Mouse (Mus musculus): ENCODE results near the gene Ice1. TPM values are rescaled to one million over a fixed set of nuclear protein-coding genes. Genes with fewer than 3 reads are reported as not detected.
A peak's percentile ranks its signal among the peaks of the same experiment; 100 is the strongest.

Gene Ice1
- polyA plus RNA-seq, 1 experiment: 35.7 TPM

DNA sequence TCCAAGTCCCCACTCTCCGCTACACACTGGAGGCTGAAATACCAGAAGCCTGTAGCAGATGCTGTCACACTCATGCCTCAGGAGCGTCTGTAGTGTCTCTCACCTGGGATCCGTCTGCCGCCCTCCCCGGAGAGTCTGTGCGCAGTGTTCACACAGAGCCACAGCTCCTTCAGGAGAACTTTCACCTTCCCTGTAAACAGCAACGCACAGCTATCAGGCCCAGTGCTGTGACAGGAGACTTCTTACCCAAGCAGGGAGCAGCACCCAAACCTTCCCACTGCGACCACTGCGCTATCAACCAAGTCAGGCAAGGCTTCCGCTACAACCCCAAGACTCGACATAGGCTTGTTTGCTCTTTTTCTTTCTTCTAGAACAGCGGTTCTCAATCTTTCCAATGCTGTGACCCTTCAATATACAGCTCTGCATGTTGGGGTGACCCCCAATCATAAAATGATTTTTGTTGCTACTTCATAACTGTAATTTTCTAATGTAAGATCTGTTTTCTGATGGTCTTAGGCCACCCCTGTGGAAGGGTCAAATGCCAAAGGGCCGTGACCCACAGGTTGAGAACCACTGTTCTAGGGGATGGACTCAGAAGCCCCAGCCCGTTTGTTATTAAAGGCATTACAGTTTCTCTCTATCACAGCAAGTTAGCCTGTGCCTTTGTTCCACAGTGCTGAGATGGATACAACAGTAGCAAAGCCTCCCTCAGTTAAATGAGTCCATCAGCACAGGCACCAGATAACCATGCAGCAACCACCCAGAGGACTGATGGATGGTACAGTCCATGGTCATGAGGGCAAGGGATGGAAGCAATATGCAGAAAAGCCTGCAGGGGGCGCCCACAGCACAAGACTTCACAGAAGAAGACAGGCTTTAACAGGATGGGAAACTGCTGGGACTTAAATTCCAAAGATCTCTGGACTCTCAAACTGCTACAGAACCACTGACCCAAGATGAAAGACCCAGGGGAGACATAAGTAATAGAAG, 26.7 kb downstream of the Ice1 start:
- TF ChIP-seq POLR2A (IDR thresholded peaks at IDR 0.05; ENCODE audit: control insufficient read depth, extremely low read depth, insufficient read depth, low read length, poor library complexity): no peak
- TF ChIP-seq CTCF (IDR thresholded peaks at IDR 0.05; ENCODE audit: borderline replicate concordance, control insufficient read depth, extremely low read depth, insufficient read depth, low read length, poor library complexity): peak; percentile 26; the same call in 1 of the 2 replicates
- WGBS: 90% methylated on average over 15 of the region's 15 CpGs
- no peak overlapping the region for H3K27ac ChIP-seq (ENCODE audit: control insufficient read depth, insufficient read depth, low read length)
- no peak overlapping the region for H3K4me3 ChIP-seq (ENCODE audit: control insufficient read depth, insufficient read depth, low read length)
- no peaks in the 10 kb centered on the region for H3K4me1 ChIP-seq (replicated peaks; ENCODE audit: control insufficient read depth, insufficient read depth, low read length)
- peaks cover 35% of the 10 kb centered on the region for H3K36me3 ChIP-seq (ENCODE audit: control insufficient read depth, insufficient read depth, low read length)
- DNase-seq: peak; percentile 49
- no peaks in the 10 kb centered on the region for H3K27me3 ChIP-seq (ENCODE audit: control insufficient read depth, insufficient read depth, low read length)

DNA sequence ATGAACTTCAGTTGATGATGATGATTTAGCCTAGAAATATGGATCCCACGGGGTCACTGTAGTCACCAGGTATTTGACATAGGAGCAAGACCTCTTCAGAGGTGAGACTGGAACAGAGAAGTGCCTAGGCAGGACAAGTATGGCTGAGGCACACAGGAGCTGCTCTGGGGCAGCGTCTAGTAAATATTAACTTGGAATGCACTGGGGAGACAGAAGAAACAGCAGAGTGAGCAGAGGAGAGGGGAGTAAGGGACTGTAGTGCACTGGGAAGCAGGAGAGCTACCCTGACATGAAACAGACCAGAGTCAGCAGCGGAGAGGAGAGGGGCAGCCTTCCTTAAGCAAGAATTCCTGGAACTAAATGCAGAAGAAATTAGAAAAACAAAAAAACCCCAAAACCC, 27.8 kb downstream of the Ice1 start:
- WGBS: 98% methylated on average over 3 of the region's 3 CpGs
- Histone ChIP-seq H3K36me3 (ENCODE audit: control insufficient read depth, insufficient read depth, low read length) (peaks cover 38% of the 10 kb centered on the region), H3K4me1 (replicated peaks; ENCODE audit: control insufficient read depth, insufficient read depth, low read length) (no peaks in the 10 kb centered on the region), H3K27me3 (ENCODE audit: control insufficient read depth, insufficient read depth, low read length) (no peaks in the 10 kb centered on the region), H3K27ac (ENCODE audit: control insufficient read depth, insufficient read depth, low read length) (no peak overlapping the region), H3K4me3 (ENCODE audit: control insufficient read depth, insufficient read depth, low read length) (no peak overlapping the region)
- TF ChIP-seq POLR2A (IDR thresholded peaks at IDR 0.05; ENCODE audit: control insufficient read depth, extremely low read depth, insufficient read depth, low read length, poor library complexity): no peak
- no peak for TF ChIP-seq CTCF (IDR thresholded peaks at IDR 0.05; ENCODE audit: borderline replicate concordance, control insufficient read depth, extremely low read depth, insufficient read depth, low read length, poor library complexity)
- no peak for DNase-seq

DNA sequence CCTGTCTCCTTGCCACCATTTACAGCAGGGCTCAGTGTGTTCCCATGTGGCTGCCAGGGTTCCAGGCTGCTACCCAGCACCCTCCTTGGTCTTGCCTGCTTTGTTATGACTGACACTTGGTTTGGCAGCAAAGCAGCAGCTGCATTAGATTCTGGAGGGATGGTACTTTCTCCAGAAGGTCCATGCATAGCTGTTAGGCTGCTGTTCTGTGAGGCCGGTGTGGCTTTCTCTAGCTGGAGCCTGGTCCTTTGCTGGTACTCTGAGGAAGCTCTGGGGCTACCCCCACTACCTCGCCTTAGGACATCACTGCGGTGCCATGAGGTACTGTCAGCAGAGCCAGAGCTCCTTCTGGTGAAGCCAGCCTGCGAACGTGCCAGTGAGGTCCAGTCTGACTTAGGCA, 32.1 kb downstream of the Ice1 start:
- Histone ChIP-seq H3K27me3 (ENCODE audit: control insufficient read depth, insufficient read depth, low read length) (no peaks in the 10 kb centered on the region), H3K4me1 (replicated peaks; ENCODE audit: control insufficient read depth, insufficient read depth, low read length) (peaks cover 1% of the 10 kb centered on the region), H3K36me3 (ENCODE audit: control insufficient read depth, insufficient read depth, low read length) (peaks cover 57% of the 10 kb centered on the region), H3K27ac (ENCODE audit: control insufficient read depth, insufficient read depth, low read length) (no peak overlapping the region), H3K4me3 (ENCODE audit: control insufficient read depth, insufficient read depth, low read length) (no peak overlapping the region)
- no peak for DNase-seq
- WGBS: 99% methylated on average over 5 of the region's 5 CpGs
- TF ChIP-seq CTCF (IDR thresholded peaks at IDR 0.05; ENCODE audit: borderline replicate concordance, control insufficient read depth, extremely low read depth, insufficient read depth, low read length, poor library complexity) (no peak), POLR2A (IDR thresholded peaks at IDR 0.05; ENCODE audit: control insufficient read depth, extremely low read depth, insufficient read depth, low read length, poor library complexity) (no peak)

DNA sequence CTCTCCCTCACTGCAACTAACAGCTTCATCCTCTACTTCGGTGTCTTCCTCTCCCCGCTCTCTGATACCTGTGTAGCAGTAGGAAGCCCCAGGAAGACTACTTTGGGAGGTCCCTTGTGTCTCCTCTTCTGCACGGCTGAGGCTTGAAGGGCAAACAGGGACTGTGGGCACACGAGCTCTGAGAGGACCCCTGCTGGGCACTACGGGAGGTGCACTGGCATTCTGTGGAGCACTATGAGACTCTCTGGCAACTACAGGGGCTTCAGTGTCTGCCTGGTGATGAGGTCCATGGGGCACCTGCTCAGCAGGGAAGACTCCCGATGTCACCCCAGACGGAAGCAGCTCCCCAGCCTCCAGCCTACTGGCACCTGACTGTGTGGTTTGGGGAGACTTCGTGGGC, 32.7 kb downstream of the Ice1 start:
- Histone ChIP-seq H3K36me3 (ENCODE audit: control insufficient read depth, insufficient read depth, low read length) (peaks cover 59% of the 10 kb centered on the region), H3K27me3 (ENCODE audit: control insufficient read depth, insufficient read depth, low read length) (no peaks in the 10 kb centered on the region), H3K27ac (ENCODE audit: control insufficient read depth, insufficient read depth, low read length) (no peak overlapping the region), H3K4me3 (ENCODE audit: control insufficient read depth, insufficient read depth, low read length) (no peak overlapping the region), H3K4me1 (replicated peaks; ENCODE audit: control insufficient read depth, insufficient read depth, low read length) (peaks cover 6% of the 10 kb centered on the region)
- no peak for TF ChIP-seq POLR2A (IDR thresholded peaks at IDR 0.05; ENCODE audit: control insufficient read depth, extremely low read depth, insufficient read depth, low read length, poor library complexity)
- TF ChIP-seq CTCF (IDR thresholded peaks at IDR 0.05; ENCODE audit: borderline replicate concordance, control insufficient read depth, extremely low read depth, insufficient read depth, low read length, poor library complexity): 0 out of 2 replicates have a peak, but pooled peaks have one; percentile 50
- 90% methylated on average over 8 of the region's 8 CpGs for WGBS
- DNase-seq: peak; percentile 19

DNA sequence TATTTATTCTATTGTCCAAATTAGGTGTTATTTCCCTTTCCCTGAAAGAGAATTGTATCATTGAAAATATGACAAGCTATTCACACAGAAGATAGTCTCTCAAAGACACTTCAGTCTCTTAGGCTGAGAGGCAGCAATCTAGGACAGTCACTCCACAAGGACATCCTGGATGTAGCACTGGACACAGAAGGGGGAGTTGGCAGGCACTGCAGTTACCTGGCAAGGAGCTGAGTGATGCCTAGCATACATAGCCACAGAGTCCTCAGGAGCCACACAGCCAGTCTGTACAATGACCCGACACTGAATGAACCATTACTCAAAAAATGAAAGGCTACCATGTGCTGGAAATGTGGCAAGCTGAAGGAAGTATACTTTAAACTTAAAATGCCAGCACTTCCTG, 35.9 kb downstream of the Ice1 start:
- H3K4me1 ChIP-seq (replicated peaks; ENCODE audit: control insufficient read depth, insufficient read depth, low read length): peaks cover 11% of the 10 kb centered on the region
- no peak overlapping the region for H3K27ac ChIP-seq (ENCODE audit: control insufficient read depth, insufficient read depth, low read length)
- no peak for DNase-seq
- no peaks in the 10 kb centered on the region for H3K27me3 ChIP-seq (ENCODE audit: control insufficient read depth, insufficient read depth, low read length)
- no peak overlapping the region for H3K4me3 ChIP-seq (ENCODE audit: control insufficient read depth, insufficient read depth, low read length)
- TF ChIP-seq CTCF (IDR thresholded peaks at IDR 0.05; ENCODE audit: borderline replicate concordance, control insufficient read depth, extremely low read depth, insufficient read depth, low read length, poor library complexity) (no peak), POLR2A (IDR thresholded peaks at IDR 0.05; ENCODE audit: control insufficient read depth, extremely low read depth, insufficient read depth, low read length, poor library complexity) (no peak)
- 100% methylated on average over 1 of the region's 1 CpGs for WGBS
- peaks cover 46% of the 10 kb centered on the region for H3K36me3 ChIP-seq (ENCODE audit: control insufficient read depth, insufficient read depth, low read length)

DNA sequence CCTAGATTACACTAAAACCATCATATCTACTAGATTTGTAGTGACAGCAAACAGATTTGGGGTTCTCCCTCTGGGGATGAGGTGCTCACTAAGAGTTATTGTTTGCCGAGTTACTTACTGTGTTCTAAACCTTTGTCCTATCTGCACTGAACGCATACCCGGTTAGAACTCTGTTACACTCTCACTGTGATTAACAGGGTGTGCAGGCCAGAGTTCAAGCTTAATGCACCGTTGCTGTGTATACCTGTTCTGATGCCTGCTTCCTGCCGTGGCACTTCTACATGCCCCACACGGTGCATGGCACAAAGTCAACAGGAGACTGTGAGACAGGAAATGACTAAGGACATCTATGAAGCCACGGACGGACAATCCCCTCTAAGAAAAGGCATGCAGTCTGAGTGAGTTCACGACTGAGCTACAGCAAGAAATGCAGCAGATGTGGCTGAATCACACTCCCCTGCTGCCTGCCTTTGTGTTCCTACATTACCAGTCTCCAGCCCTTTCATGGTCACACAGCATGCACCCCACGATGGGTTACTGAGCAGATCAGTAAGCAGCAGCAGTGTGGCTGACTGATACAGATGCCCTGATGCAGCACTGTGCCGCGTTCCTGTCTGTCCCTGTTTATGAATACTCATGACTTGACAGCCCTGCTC, 37.3 kb downstream of the Ice1 start:
- Histone ChIP-seq H3K4me3 (ENCODE audit: control insufficient read depth, insufficient read depth, low read length) (no peak overlapping the region), H3K27me3 (ENCODE audit: control insufficient read depth, insufficient read depth, low read length) (no peaks in the 10 kb centered on the region), H3K4me1 (replicated peaks; ENCODE audit: control insufficient read depth, insufficient read depth, low read length) (peaks cover 11% of the 10 kb centered on the region), H3K27ac (ENCODE audit: control insufficient read depth, insufficient read depth, low read length) (peak overlapping the region; percentile 44), H3K36me3 (ENCODE audit: control insufficient read depth, insufficient read depth, low read length) (peaks cover 44% of the 10 kb centered on the region)
- TF ChIP-seq POLR2A (IDR thresholded peaks at IDR 0.05; ENCODE audit: control insufficient read depth, extremely low read depth, insufficient read depth, low read length, poor library complexity): no peak
- no peak for TF ChIP-seq CTCF (IDR thresholded peaks at IDR 0.05; ENCODE audit: borderline replicate concordance, control insufficient read depth, extremely low read depth, insufficient read depth, low read length, poor library complexity)
- WGBS: 60% methylated on average over 12 of the region's 12 CpGs
- no peak for DNase-seq
